Mouse (Mus musculus) heart, embryonic 11.5 days (tissue): ENCODE results near the gene Zfp932. TPM values are rescaled to one million over a fixed set of nuclear protein-coding genes. Genes with fewer than 3 reads are reported as not detected.
"Not testable (repeated sequence)": the region's sequence is repeated elsewhere in the genome, so short reads cannot be mapped to it uniquely, and the experiment has no call there.

Source experiments
- ATAC-seq: fragments of 200-750 bp; cut with Nextera tagmentation; replicated peaks from 2 replicates; pipeline ENCODE4 v1.8.0; 2017; ENCODE audit warnings: moderate library complexity; ENCODE audit not compliant: insufficient number of reproducible peaks, low FRiP score, low TSS enrichment
- H3K27ac ChIP-seq: fragments of 300-500 bp; sonication (generic); 2 replicates; pipeline ENCODE4 v1.5.1; 2014; ENCODE audit warnings: mild to moderate bottlenecking, low read depth, low read length
- H3K27me3 ChIP-seq: fragments of 300-500 bp; sonication (generic); 2 replicates; pipeline ENCODE4 v1.6.1; 2014; ENCODE audit warnings: mild to moderate bottlenecking, low read length, mixed read lengths; ENCODE audit not compliant: control insufficient read depth, insufficient read depth
- H3K36me3 ChIP-seq: fragments of 300-500 bp; sonication (generic); 2 replicates; pipeline ENCODE4 v1.6.1; 2014; ENCODE audit warnings: mild to moderate bottlenecking, low read length, moderate library complexity, mixed read lengths; ENCODE audit not compliant: control insufficient read depth, insufficient read depth
- H3K4me1 ChIP-seq: fragments of 300-500 bp; sonication (generic); 2 replicates; pipeline ENCODE4 v1.6.1; 2014; ENCODE audit warnings: low read length; ENCODE audit not compliant: control insufficient read depth, insufficient read depth
- H3K4me2 ChIP-seq: fragments of 300-500 bp; sonication (generic); 2 replicates; pipeline ENCODE4 v1.6.1; 2014; ENCODE audit warnings: mild to moderate bottlenecking, moderate library complexity
- H3K4me3 ChIP-seq: fragments of 300-500 bp; sonication (generic); 2 replicates; pipeline ENCODE4 v1.5.1; 2014; ENCODE audit warnings: low read depth, low read length
- H3K9ac ChIP-seq: fragments of 300-500 bp; sonication (generic); 2 replicates; pipeline ENCODE4 v1.6.1; 2014; ENCODE audit warnings: mild to moderate bottlenecking, low read depth, low read length, moderate library complexity
- H3K9me3 ChIP-seq: fragments of 300-500 bp; sonication (generic); replicated peaks from 2 replicates; pipeline ENCODE4 v1.6.1; 2016; ENCODE audit warnings: low read length; ENCODE audit not compliant: control insufficient read depth
- WGBS: fragments of 180-500 bp; shearing (Covaris S2); extraction: QIAGEN DNeasy Blood & Tissue Kit; methylation state at CpG from one replicate; pipeline ENCODE4 v1.1.7; 2014; ENCODE audit not compliant: insufficient replicate concordance; 5-methylcytosine and 5-hydroxymethylcytosine counted together
- polyA plus RNA-seq: library from polyadenylated mRNA; unstranded; fragments of >200 nt; fragmentation: Nextera tagmentation; extraction: Ambion mirVana; gene quantifications from 2 replicates; pipeline ENCODE4 v1.2.1, GENCODE M21; 2014

The Zfp932 gene
- 13.3 and 15.5 TPM in 2 replicates for polyA plus RNA-seq

DNA sequence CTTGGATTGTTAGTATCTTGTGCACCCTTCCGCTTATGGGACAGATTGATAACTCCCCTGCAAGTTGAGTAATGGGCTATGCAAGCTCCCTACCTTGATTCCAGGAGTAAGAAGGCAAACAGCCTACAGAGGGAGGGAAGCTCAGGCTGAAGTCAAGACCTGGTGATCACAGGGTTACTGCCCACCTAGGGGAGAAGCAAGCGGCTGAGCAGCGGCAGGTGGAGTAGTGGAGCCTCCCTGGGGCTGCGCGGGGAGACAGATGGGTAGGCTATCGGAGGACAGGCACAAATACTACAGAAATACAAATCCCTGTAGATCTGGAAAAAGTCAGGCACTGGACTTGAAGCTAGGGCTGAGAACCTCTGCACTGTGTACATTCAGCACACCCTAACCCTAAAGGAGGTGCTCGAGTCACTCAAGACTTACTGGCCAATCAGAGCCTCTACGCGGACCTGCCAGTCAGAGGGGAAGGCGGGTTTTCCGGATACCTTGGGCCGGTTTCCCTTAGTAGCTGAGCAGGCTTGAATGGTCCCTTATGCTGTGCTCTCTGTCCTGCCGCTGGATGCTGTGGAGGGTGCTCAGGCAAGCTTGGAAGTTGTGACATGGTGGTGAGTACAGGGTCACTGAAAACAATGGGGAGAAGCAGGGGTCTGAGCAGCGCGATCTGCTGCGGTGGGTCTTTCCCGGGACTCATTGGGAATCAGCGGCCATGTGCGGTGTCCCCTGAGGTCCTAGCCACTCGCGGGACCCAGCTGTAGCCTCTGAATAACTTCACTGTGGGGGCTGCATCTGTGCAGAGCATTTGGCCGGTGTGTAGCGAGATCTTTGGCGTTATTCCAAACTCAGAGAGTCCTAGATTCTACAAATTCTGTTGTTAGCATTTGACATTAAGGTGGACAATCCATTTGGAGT is at the start of gene Zfp932:
Gene Zfp932, plus strand, starts transcription at position 496 of the 912 bp plus-strand sequence.
- not testable (repeated sequence) for H3K36me3 ChIP-seq, H3K4me2 ChIP-seq, H3K9me3 ChIP-seq, H3K4me3 ChIP-seq, H3K27me3 ChIP-seq, H3K4me1 ChIP-seq, H3K27ac ChIP-seq, ATAC-seq, H3K9ac ChIP-seq
- WGBS: no CpG with 5 or more reads among the region's 24 CpGs

DNA sequence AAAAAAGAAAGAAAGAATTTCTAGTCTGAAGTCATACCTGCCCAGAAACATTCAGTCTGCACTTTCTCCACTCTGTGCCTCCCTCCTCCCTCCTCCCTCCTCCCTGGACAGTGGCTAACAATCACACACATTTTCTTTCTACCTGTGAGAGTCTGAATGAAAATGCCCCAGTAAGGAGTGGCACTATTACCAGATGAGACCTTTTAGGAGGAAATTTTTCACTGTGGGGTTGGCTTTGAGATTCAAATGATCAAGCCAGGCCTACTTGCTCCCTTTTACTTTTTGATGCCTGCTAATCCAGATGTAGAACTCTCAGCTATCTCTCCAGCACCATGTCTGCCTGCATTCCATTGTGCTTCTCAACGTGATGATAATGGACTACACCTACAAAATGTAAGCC is 46.0 kb upstream of the Zfp932 start:
- no peak overlapping the region for H3K9ac ChIP-seq
- H3K27me3 ChIP-seq: no peaks in the 10 kb centered on the region
- no peak for ATAC-seq
- no peaks in the 10 kb centered on the region for H3K36me3 ChIP-seq
- H3K4me1 ChIP-seq: no peaks in the 10 kb centered on the region
- H3K9me3 ChIP-seq: no peaks in the 10 kb centered on the region
- WGBS: no CpG with 5 or more reads among the region's 1 CpGs
- no peak overlapping the region for H3K27ac ChIP-seq
- H3K4me3 ChIP-seq: no peak overlapping the region
- no peak overlapping the region for H3K4me2 ChIP-seq

DNA sequence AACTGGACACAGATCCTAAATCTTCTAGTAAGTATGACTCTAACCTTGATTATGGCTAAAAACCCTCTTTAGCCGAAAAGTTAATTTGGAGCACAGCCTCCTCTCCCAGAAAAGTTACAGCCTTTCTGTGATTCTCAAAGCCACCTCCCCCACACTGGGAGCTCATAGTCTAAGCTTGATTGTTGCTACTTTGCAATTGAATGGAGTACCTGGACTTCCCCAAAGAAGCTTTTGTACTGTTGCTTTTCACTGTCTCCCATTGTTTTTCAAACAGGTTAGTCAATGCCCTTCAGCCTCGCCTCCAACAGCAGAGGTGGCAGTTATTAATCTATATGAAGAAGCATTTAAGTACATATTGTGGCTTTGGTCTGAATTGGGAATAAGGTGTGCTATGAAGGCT is 15.6 kb upstream of the Zfp932 start:
- not testable (repeated sequence) for H3K27ac ChIP-seq, H3K27me3 ChIP-seq, H3K36me3 ChIP-seq, H3K4me2 ChIP-seq, H3K9me3 ChIP-seq, ATAC-seq, H3K4me3 ChIP-seq, H3K9ac ChIP-seq, H3K4me1 ChIP-seq
- WGBS: no CpG with 5 or more reads among the region's 2 CpGs

- H3K9me3 ChIP-seq, H3K36me3 ChIP-seq, H3K9ac ChIP-seq, H3K4me3 ChIP-seq, H3K27ac ChIP-seq, ATAC-seq, H3K4me1 ChIP-seq, H3K27me3 ChIP-seq, H3K4me2 ChIP-seq: not testable (repeated sequence)
- no CpG with 5 or more reads among the region's 10 CpGs for WGBS
Measured at GRCm38 (mm10) chr5:109995461-109995860, 860 bp upstream of the Zfp932 start.

GRCm38 (mm10) chr5:110015775-110016174 is 19.5 kb downstream of the Zfp932 start:
- H3K9me3 ChIP-seq, ATAC-seq, H3K27me3 ChIP-seq, H3K4me3 ChIP-seq, H3K36me3 ChIP-seq, H3K4me1 ChIP-seq, H3K27ac ChIP-seq, H3K9ac ChIP-seq, H3K4me2 ChIP-seq: not testable (repeated sequence)
- 83% methylated on average over 10 of the region's 10 CpGs for WGBS

DNA sequence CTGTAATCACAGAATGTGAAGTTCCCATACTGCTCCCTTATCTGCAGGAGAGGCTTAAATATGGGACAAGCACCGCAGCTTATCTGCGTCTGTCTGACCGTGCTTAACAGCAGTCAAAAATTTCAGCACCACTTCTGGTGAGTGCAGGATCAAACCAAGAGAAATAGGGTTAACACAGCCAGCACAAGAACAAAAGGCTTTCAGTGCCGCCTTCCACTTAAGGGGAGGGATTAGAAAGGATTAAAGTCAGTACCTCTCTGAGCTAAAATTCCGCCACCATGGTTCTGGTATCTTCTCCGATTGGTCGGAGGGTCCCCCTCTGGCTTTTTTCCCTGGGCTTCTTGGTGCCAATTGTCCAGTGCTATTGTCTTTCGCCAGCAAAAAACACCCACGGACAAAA is 27.0 kb downstream of the Zfp932 start:
- H3K9ac ChIP-seq: no peak overlapping the region
- peak overlapping the region; percentile 54 for H3K4me2 ChIP-seq
- no peaks in the 10 kb centered on the region for H3K9me3 ChIP-seq
- no peaks in the 10 kb centered on the region for H3K36me3 ChIP-seq
- peak overlapping the region; percentile 1; the same call in 1 of the 2 replicates for H3K4me3 ChIP-seq
- H3K27ac ChIP-seq: no peak overlapping the region
- no peaks in the 10 kb centered on the region for H3K4me1 ChIP-seq
- H3K27me3 ChIP-seq: no peaks in the 10 kb centered on the region
- peak; percentile 52; the same call in 1 of the 2 replicates for ATAC-seq
- 30% methylated on average over 9 of the region's 9 CpGs for WGBS

- not testable (repeated sequence) for H3K27me3 ChIP-seq, H3K4me1 ChIP-seq, H3K9me3 ChIP-seq, H3K36me3 ChIP-seq, H3K27ac ChIP-seq, H3K9ac ChIP-seq
- H3K4me3 ChIP-seq: 0 out of 2 replicates have a peak overlapping the region, but pooled peaks have one; percentile 1
- peak overlapping the region; percentile 54 for H3K4me2 ChIP-seq
- WGBS: 41% methylated on average over 8 of the region's 8 CpGs
- ATAC-seq: peak; percentile 55
Measured at GRCm38 (mm10) chr5:110023694-110024427, 27.5 kb downstream of the Zfp932 start.

DNA sequence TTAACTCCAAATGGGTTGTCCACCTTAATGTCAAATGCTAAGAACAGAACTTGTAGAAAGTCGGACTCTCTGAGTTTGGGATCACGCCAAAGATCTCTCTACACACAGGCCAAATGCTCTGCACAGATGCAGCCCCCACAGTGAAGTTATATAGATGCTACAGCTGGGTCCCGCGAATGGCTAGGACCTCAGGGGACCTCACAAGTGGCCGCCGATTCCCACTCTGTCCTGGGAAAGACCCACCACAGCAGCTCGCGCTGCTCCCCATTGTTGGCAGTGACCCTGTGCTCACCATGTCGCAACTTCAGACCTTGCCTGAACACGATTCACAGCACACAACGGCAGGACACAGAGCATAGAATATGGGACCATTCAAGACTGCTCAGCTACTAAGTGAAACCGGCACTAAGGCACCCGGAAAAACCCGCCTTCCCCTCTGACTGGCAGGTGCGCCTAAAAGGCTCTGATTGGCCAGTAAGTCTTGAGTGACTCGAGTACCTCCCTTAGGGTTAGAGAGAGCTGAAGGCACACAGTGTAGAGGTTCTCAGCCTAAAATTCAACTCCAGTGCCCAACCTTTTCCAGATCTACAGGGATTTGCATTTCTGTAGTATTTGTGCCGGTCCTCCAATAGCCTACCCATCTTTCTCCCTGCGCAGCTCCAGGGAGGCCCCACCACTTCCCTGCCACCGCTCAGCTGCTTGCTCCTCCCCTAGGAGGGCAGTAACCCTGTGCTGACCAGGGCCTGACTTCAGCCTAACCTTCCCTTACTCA is 61.5 kb downstream of the Zfp932 start:
- Histone ChIP-seq H3K9me3 (no peaks in the 10 kb centered on the region), H3K4me1 (no peaks in the 10 kb centered on the region), H3K36me3 (no peaks in the 10 kb centered on the region), H3K4me2 (peak overlapping the region; percentile 61), H3K27ac (no peak overlapping the region), H3K27me3 (no peaks in the 10 kb centered on the region), H3K4me3 (peak overlapping the region; percentile 62), H3K9ac (peak overlapping the region; percentile 82)
- 2% methylated on average over 19 of the region's 19 CpGs for WGBS
- ATAC-seq: peak; percentile 99
